Mouse (Mus musculus) left cerebral cortex, postnatal 4 days (tissue): ENCODE measurements around the gene Vmn2r23. TPM values are rescaled to one million over a fixed set of nuclear protein-coding genes. Genes with fewer than 3 reads are reported as not detected.
"Not testable (repeated sequence)": the region's sequence is repeated elsewhere in the genome, so short reads cannot be mapped to it uniquely, and the experiment has no call there.

Source experiments
- DNase-seq: peaks from one replicate; pipeline ENCODE4 v3.0.0-alpha.2; 2022
- intact Hi-C: fragments of 180-260 bp; cut with DNase I; formaldehyde crosslinking; loops from one replicate; pipeline ENCODE4 v1.15.1; 2025
- total RNA-seq, 2 experiments: library from RNA; stranded (reverse); gene quantifications; 2 replicates each; pipeline ENCODE4 v1.2.3; 2021

Vmn2r23 gene
- not detected for total RNA-seq

- intact Hi-C loops: no loop called here
- no peak for DNase-seq
Measured at GRCm38 (mm10) chr6:123702370-123702769, at the start of gene Vmn2r23. Gene Vmn2r23 (plus strand): TSS chr6:123702670.

- intact Hi-C loops: no loop called here
- no peak for DNase-seq
Measured at GRCm38 (mm10) chr6:123657040-123657439, 45.4 kb upstream of the Vmn2r23 start.

- intact Hi-C loops, DNase-seq: not testable (repeated sequence)
Measured at GRCm38 (mm10) chr6:123696639-123697038, 5.8 kb upstream of the Vmn2r23 start.

GRCm38 (mm10) chr6:123697213-123697612, 5.3 kb upstream of the Vmn2r23 start:
- DNase-seq: no peak
- intact Hi-C loops: no loop called here

GRCm38 (mm10) chr6:123770031-123770430, 67.6 kb downstream of the Vmn2r23 start:
- intact Hi-C loops: no loop called here

GRCm38 (mm10) chr6:123778579-123778978, 76.1 kb downstream of the Vmn2r23 start, which contains the start of gene Vmn2r24:
Gene Vmn2r24 (plus strand): TSS chr6:123778879.
- DNase-seq: no peak
- intact Hi-C loops: no loop called here

More at GRCm38 (mm10) chr6:123770031-123770430, 67.6 kb downstream of the Vmn2r23 start:
- DNase-seq: no peak

- intact Hi-C loops: no loop called here
- no peak for DNase-seq
Measured at GRCm38 (mm10) chr6:123784857-123785256, 82.4 kb downstream of the Vmn2r23 start.

GRCm38 (mm10) chr6:123793746-123794145, 91.3 kb downstream of the Vmn2r23 start:
- DNase-seq: no peak
- intact Hi-C loops: no loop called here

Other genes starting within 250 kb of the Vmn2r23 start
- gene Vmn2r21, start 169.3 kb upstream of the Vmn2r23 start, total RNA-seq: not detected
- gene Vmn2r22, start 51.9 kb upstream of the Vmn2r23 start, total RNA-seq: not detected
- gene Vmn2r24, start 76.2 kb downstream of the Vmn2r23 start, total RNA-seq: under 1 TPM in 1 of 2 experiments, not detected in 1; 0.04 TPM
- not detected for gene Vmn2r25, start 150.8 kb downstream of the Vmn2r23 start, total RNA-seq